Mouse (Mus musculus) midbrain, embryonic 14.5 days (tissue): Measurements from ENCODE around the gene Coq4. TPM values are rescaled to one million over a fixed set of nuclear protein-coding genes. Genes with fewer than 3 reads are reported as not detected.

Source experiments
- ATAC-seq: fragments of 200-750 bp; cut with Nextera tagmentation; 2 replicates; pipeline ENCODE4 v1.8.0; 2017; ENCODE audit warnings: moderate number of reproducible peaks, moderate library complexity; ENCODE audit not compliant: low FRiP score, low TSS enrichment
- DNase-seq: peaks from one replicate; pipeline ENCODE4 v3.0.0-alpha.2; 2015
- H3K27ac ChIP-seq: fragments of 300-500 bp; sonication (generic); replicated peaks from 2 replicates; pipeline ENCODE4 v1.5.1; 2014; ENCODE audit warnings: mild to moderate bottlenecking, low read depth, low read length, moderate library complexity
- H3K27me3 ChIP-seq: fragments of 300-500 bp; sonication (generic); 2 replicates; pipeline ENCODE4 v1.6.1; 2014; ENCODE audit warnings: low read length, control low read depth, mixed read lengths; ENCODE audit not compliant: control insufficient read depth, insufficient read depth
- H3K36me3 ChIP-seq: fragments of 300-500 bp; sonication (generic); 2 replicates; pipeline ENCODE4 v1.6.1; 2014; ENCODE audit warnings: low read length, control low read depth; ENCODE audit not compliant: control insufficient read depth, insufficient read depth
- H3K4me1 ChIP-seq: fragments of 300-500 bp; sonication (generic); 2 replicates; pipeline ENCODE4 v1.6.1; 2014; ENCODE audit warnings: mild to moderate bottlenecking, antibody characterized with exemption, low read length, control low read depth; ENCODE audit not compliant: control insufficient read depth, insufficient read depth
- H3K4me2 ChIP-seq: fragments of 300-500 bp; sonication (generic); 2 replicates; pipeline ENCODE4 v1.6.1; 2014; ENCODE audit warnings: mild to moderate bottlenecking, low read length, moderate library complexity
- H3K4me3 ChIP-seq: fragments of 300-500 bp; sonication (generic); replicated peaks from 2 replicates; pipeline ENCODE4 v1.5.1; 2014; ENCODE audit warnings: low read depth, low read length
- H3K9ac ChIP-seq: fragments of 300-500 bp; sonication (generic); replicated peaks from 2 replicates; pipeline ENCODE4 v1.6.1; 2014; ENCODE audit warnings: mild to moderate bottlenecking, low read length, moderate library complexity
- H3K9me3 ChIP-seq: fragments of 300-500 bp; sonication (generic); 2 replicates; pipeline ENCODE4 v1.6.1; 2016; ENCODE audit warnings: low read length, control low read depth, mixed read lengths; ENCODE audit not compliant: control insufficient read depth
- WGBS: fragments of 180-500 bp; shearing (Covaris S2); extraction: QIAGEN DNeasy Blood & Tissue Kit; methylation state at CpG from one replicate; pipeline ENCODE4 v1.1.7; 2014; 5-methylcytosine and 5-hydroxymethylcytosine counted together
- microRNA-seq: library from miRNA; unstranded; fragments of <30 nt; microRNA quantifications from one replicate; pipeline ENCODE4, GENCODE M21; 2016
- polyA plus RNA-seq: library from polyadenylated mRNA; unstranded; fragments of >200 nt; fragmentation: Nextera tagmentation; extraction: Ambion mirVana; gene quantifications from 2 replicates; pipeline ENCODE4 v1.2.1, GENCODE M21; 2014

The Coq4 gene
- polyA plus RNA-seq, 1 experiment from 2014 or later, result 37.6 TPM

DNA sequence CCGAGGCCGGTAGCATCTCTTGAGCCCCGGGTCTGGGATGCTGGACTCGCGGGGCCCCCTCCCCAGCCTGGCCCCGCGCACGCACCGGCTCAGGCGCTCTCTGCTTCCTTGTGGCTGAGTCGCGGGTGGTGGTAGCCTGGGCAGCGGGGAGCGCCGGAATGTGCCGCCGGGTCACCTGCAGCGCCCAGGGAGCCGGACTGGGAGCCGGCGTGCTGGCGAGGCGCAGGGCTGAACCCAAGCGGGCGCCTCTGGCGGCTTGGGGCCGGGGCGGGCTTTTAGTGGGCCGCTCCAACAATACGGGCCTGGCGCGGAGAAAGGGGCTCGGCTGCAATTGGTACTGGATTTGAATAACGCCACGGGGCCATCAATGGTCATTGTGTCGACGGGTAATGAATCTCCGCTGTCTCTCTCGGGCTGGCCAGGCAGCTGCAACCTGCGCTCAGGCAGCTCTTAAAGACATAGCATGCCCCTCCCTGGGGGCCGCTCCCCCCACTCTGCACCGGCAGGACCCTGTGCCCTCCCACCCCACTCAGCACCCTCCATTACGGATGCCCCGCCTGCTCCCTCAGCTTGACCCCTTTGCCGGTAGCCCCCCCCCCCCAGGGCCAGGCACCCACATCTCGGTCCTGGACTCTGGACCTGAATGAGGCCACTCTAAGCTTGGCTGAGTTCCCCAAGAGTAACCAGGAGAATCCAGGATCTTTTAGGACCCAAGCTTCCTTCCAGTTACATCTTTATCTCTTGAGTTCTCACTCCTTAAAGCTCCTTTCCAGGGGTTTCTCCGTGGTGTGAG is 59.0 kb downstream of the Coq4 start:
- Histone ChIP-seq H3K4me1 (peaks cover 32% of the 10 kb centered on the region), H3K4me2 (peak overlapping the region; percentile 83), H3K9ac (peak overlapping the region; percentile 97), H3K27ac (peak overlapping the region; percentile 96), H3K4me3 (peak overlapping the region; percentile 82), H3K36me3 (peaks cover 14% of the 10 kb centered on the region), H3K9me3 (no peaks in the 10 kb centered on the region), H3K27me3 (no peaks in the 10 kb centered on the region)
- WGBS, result 2% methylated on average over 47 of the region's 47 CpGs
- peak; percentile 82 for DNase-seq
- peak; percentile 57 for ATAC-seq

DNA sequence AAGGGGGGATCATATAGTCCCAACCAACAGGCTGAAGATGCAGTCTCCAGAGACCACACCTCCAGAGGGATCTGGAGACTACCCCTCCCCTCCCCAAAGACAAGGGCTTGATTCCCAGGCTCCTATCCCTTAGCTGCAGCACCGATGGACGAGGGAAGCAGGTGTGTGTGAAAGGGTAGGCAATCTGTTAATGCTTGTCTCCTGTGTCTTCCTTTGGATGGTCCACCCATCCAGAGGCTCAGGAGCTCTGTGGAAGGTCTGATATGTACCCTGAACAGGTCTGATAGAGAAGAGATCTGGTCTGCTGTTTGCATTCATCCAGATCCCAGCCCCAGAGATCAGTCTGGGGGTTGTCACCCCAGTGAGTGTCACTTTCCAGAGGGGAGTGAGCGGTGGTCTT is 59.6 kb downstream of the Coq4 start:
- WGBS, result 24% methylated on average over 3 of the region's 3 CpGs
- Histone ChIP-seq H3K4me2 (peak overlapping the region; percentile 83), H3K36me3 (peaks cover 9% of the 10 kb centered on the region; the same call in 1 of the 2 replicates), H3K9ac (peak overlapping the region; percentile 97), H3K27ac (peak overlapping the region; percentile 96), H3K27me3 (no peaks in the 10 kb centered on the region), H3K4me3 (peak overlapping the region; percentile 82), H3K9me3 (no peaks in the 10 kb centered on the region), H3K4me1 (peaks cover 32% of the 10 kb centered on the region)
- ATAC-seq, result no peak
- DNase-seq, result no peak

Small RNA genes within 50 kb of the gene (microRNA-seq; reads per million reads assigned to microRNA genes)
- gene Mir219a-2 (not detected), gene Mir219b (not detected)

Other genes starting within 250 kb of the Coq4 start
- 23.2 and 25.3 TPM in 2 replicates for gene Rapgef1, start 167.8 kb upstream of the Coq4 start, polyA plus RNA-seq
- gene Gm13420, start 35.8 kb upstream of the Coq4 start, polyA plus RNA-seq, result not detected in 2 replicates
- gene Gm13547, start 28.2 kb upstream of the Coq4 start, polyA plus RNA-seq, result not detected in 2 replicates
- 28.0 and 28.8 TPM in 2 replicates for gene Trub2, start 1.0 kb downstream of the Coq4 start, polyA plus RNA-seq
- 36.1 and 40.0 TPM in 2 replicates for gene Slc27a4, start 15.1 kb downstream of the Coq4 start, polyA plus RNA-seq
- gene Urm1, start 32.6 kb downstream of the Coq4 start, polyA plus RNA-seq, result 22.4 and 28.0 TPM in 2 replicates
- 10.9 and 13.2 TPM in 2 replicates for gene Cercam, start 81.7 kb downstream of the Coq4 start, polyA plus RNA-seq
- gene Odf2, start 101.7 kb downstream of the Coq4 start, polyA plus RNA-seq, result 47.1 and 60.3 TPM in 2 replicates
- 53.5 and 61.5 TPM in 2 replicates for gene Gle1, start 147.9 kb downstream of the Coq4 start, polyA plus RNA-seq
- gene Sptan1, start 178.1 kb downstream of the Coq4 start, polyA plus RNA-seq, result 312 and 331 TPM in 2 replicates